Mouse (Mus musculus): Measurements from ENCODE around the gene Nelfb. TPM values are rescaled to one million over a fixed set of nuclear protein-coding genes. Genes with fewer than 3 reads are reported as not detected.
A peak's percentile ranks its signal among the peaks of the same experiment; 100 is the strongest.

Nelfb gene
- polyA plus RNA-seq, 1 experiment from 2014 or later: 79.1 TPM

DNA sequence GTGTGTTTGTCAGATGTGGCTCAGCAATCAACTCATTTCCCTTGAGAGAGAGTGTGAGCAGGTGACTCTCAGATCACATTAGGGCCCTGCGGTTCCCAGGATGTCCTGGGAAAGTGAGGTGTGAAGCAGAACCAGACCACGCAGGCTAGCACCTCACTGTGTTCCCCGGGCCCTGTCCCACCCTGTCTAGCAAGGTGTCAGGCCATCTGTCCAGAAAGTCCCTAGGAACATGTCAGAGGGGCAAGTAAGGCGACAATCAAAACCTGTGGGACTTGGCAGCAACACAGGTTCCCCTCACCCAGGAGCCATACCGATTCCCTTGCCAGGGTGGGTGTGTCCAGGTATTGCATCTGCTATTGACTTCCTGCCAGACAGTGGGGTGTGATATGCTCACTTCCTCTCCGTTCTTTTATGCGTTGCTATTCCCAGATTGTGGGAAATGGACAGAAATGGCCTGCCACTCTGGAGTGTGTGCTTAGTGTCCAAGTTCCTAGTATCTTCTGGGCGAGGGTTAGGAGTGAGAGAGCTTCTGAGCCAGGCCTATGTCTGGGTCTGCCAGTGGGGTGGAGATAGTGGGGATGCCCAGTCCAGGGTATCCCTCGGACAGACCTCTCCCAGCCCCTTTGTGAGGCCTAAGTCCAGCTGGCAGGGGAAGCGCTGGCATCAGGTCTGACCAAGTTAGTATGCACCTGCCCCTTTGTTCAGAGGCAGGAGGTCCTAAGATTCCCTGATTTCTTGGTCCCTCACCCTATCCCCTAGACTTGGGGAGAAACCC, 40.8 kb downstream of the Nelfb start:
- H3K4me2 ChIP-seq (ENCODE audit: low read depth, low read length): no peak overlapping the region
- 62% methylated on average over 10 of the region's 10 CpGs for WGBS

DNA sequence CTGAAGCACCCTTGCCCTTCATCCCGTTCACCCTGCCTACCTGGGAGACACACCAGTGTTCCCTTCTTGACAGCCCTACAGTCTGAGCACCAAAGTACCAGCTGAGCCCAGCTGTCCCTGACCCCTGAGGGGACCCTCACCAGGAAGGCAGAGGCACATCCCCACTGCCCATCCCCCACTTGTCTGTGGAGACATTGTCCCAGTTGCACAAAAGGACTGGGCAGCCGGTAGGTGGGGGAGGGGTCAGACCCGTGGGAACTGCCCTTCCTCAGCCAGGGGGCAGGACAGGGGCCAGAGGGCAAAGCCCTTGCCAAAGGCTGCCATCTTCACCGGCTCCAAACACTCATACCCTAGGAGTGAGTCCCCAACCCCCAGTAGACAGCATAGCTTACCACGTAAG, 41.5 kb downstream of the Nelfb start:
- Histone ChIP-seq H3K9ac (ENCODE audit: low read length) (no peak overlapping the region), H3K4me2 (ENCODE audit: low read depth, low read length) (no peak overlapping the region), H3K9me3 (replicated peaks; ENCODE audit: control insufficient read depth, low read length) (no peaks in the 10 kb centered on the region), H3K4me1 (ENCODE audit: control insufficient read depth, insufficient read depth, low read length) (peaks cover 24% of the 10 kb centered on the region), H3K4me3 (ENCODE audit: low read length) (no peak overlapping the region), H3K27me3 (ENCODE audit: control insufficient read depth, insufficient read depth, low read length) (no peaks in the 10 kb centered on the region), H3K27ac (ENCODE audit: low read length) (no peak overlapping the region), H3K36me3 (ENCODE audit: control insufficient read depth, insufficient read depth) (no peaks in the 10 kb centered on the region)
- 52% methylated on average over 5 of the region's 5 CpGs for WGBS
- ATAC-seq (replicated peaks; ENCODE audit: extremely low read depth, insufficient read depth, low FRiP score): no peak

More for the DNA sequence above, 40.8 kb downstream of the Nelfb start:
- Histone ChIP-seq H3K4me1 (ENCODE audit: control insufficient read depth, insufficient read depth, low read length) (peaks cover 24% of the 10 kb centered on the region), H3K27ac (ENCODE audit: low read length) (no peak overlapping the region), H3K9me3 (replicated peaks; ENCODE audit: control insufficient read depth, low read length) (no peaks in the 10 kb centered on the region), H3K9ac (ENCODE audit: low read length) (no peak overlapping the region), H3K4me3 (ENCODE audit: low read length) (no peak overlapping the region), H3K36me3 (ENCODE audit: control insufficient read depth, insufficient read depth) (no peaks in the 10 kb centered on the region), H3K27me3 (ENCODE audit: control insufficient read depth, insufficient read depth, low read length) (no peaks in the 10 kb centered on the region)
- no peak for ATAC-seq (replicated peaks; ENCODE audit: extremely low read depth, insufficient read depth, low FRiP score)

DNA sequence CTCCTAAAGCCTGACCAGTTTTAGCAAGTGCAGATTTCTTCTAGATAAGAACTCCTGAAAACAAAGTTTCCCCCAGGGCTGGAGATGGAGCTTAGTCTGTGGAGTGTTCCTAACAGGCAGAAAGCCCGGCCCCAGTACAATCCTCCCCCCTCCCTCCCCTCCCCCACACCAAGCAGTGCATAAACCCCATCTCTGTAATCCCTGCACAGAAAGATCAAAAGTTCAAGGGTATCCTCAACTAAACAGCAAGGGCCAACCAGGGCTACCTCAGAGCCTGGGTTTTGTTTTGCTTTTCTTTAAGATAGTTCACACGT, 42.7 kb downstream of the Nelfb start:
- Histone ChIP-seq H3K4me3 (ENCODE audit: low read length) (peak overlapping the region; percentile 55), H3K4me2 (ENCODE audit: low read depth, low read length) (peak overlapping the region; percentile 76), H3K9ac (ENCODE audit: low read length) (peak overlapping the region; percentile 79), H3K4me1 (ENCODE audit: control insufficient read depth, insufficient read depth, low read length) (peaks cover 34% of the 10 kb centered on the region), H3K27ac (ENCODE audit: low read length) (peak overlapping the region; percentile 81), H3K27me3 (ENCODE audit: control insufficient read depth, insufficient read depth, low read length) (no peaks in the 10 kb centered on the region), H3K9me3 (replicated peaks; ENCODE audit: control insufficient read depth, low read length) (no peaks in the 10 kb centered on the region), H3K36me3 (ENCODE audit: control insufficient read depth, insufficient read depth) (no peaks in the 10 kb centered on the region)
- ATAC-seq (replicated peaks; ENCODE audit: extremely low read depth, insufficient read depth, low FRiP score): no peak
- WGBS: 24% methylated on average over 2 of the region's 2 CpGs

DNA sequence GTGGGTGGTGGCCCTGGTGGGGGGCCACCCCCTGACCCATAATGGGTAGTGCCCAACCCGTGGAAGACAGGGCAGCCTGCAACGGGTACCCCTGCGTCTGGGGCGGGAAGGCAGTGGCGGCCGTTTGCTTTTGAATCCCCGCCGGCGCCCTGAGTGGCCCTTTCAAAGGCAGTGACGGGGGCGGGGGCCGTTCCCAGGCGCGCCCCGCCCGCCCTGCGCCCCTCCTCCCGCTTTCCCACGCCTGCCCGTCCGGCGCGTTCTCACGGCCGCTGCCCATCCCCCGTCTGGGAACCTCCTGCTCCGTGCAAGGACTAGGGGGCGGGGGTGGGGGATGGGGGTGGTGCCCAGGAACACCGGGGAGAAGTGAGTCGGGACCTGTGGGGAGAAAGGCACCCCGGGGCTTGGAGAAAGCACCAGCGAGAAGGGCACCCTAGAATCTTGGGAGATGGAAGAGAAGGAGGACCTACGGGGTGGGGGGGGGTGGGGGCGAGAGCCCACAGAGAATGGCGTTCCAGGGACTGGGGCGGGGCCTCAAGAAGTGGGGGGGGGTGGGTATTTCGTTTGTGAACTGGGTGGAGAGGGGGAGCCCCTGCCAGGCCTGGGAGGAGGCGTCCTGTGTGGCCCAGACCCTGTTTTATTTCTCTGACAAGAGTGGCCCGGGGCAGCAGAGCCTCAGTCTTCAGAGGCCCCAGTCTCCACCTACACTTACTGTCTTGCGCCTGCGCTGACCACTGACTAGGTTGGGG, 43.2 kb downstream of the Nelfb start:
- Histone ChIP-seq H3K4me3 (ENCODE audit: low read length) (peak overlapping the region; percentile 55), H3K4me1 (ENCODE audit: control insufficient read depth, insufficient read depth, low read length) (peaks cover 38% of the 10 kb centered on the region), H3K27ac (ENCODE audit: low read length) (peak overlapping the region; percentile 81), H3K4me2 (ENCODE audit: low read depth, low read length) (peak overlapping the region; percentile 76), H3K9me3 (replicated peaks; ENCODE audit: control insufficient read depth, low read length) (no peaks in the 10 kb centered on the region), H3K9ac (ENCODE audit: low read length) (peak overlapping the region; percentile 79), H3K27me3 (ENCODE audit: control insufficient read depth, insufficient read depth, low read length) (no peaks in the 10 kb centered on the region), H3K36me3 (ENCODE audit: control insufficient read depth, insufficient read depth) (no peaks in the 10 kb centered on the region)
- 1% methylated on average over 24 of the region's 41 CpGs for WGBS
- ATAC-seq (replicated peaks; ENCODE audit: extremely low read depth, insufficient read depth, low FRiP score): peak; percentile 68

GRCm38 (mm10) chr2:25167481-25167880, 43.8 kb downstream of the Nelfb start:
- WGBS: 24% methylated on average over 4 of the region's 4 CpGs
- Histone ChIP-seq H3K4me3 (ENCODE audit: low read length) (peak overlapping the region; percentile 55), H3K9ac (ENCODE audit: low read length) (peak overlapping the region; percentile 79), H3K4me1 (ENCODE audit: control insufficient read depth, insufficient read depth, low read length) (peaks cover 39% of the 10 kb centered on the region), H3K36me3 (ENCODE audit: control insufficient read depth, insufficient read depth) (no peaks in the 10 kb centered on the region), H3K27me3 (ENCODE audit: control insufficient read depth, insufficient read depth, low read length) (no peaks in the 10 kb centered on the region), H3K4me2 (ENCODE audit: low read depth, low read length) (peak overlapping the region; percentile 76), H3K27ac (ENCODE audit: low read length) (peak overlapping the region; percentile 81), H3K9me3 (replicated peaks; ENCODE audit: control insufficient read depth, low read length) (no peaks in the 10 kb centered on the region)
- ATAC-seq (replicated peaks; ENCODE audit: extremely low read depth, insufficient read depth, low FRiP score): peak; percentile 34

GRCm38 (mm10) chr2:25157655-25158054, 53.6 kb downstream of the Nelfb start:
- no peaks in the 10 kb centered on the region for H3K9me3 ChIP-seq (replicated peaks; ENCODE audit: control insufficient read depth, low read length)
- H3K4me1 ChIP-seq (ENCODE audit: control insufficient read depth, insufficient read depth, low read length): no peaks in the 10 kb centered on the region
- ATAC-seq (replicated peaks; ENCODE audit: extremely low read depth, insufficient read depth, low FRiP score): no peak
- no peaks in the 10 kb centered on the region for H3K36me3 ChIP-seq (ENCODE audit: control insufficient read depth, insufficient read depth)
- WGBS: 43% methylated on average over 2 of the region's 2 CpGs
- H3K27me3 ChIP-seq (ENCODE audit: control insufficient read depth, insufficient read depth, low read length): no peaks in the 10 kb centered on the region
- H3K9ac ChIP-seq (ENCODE audit: low read length): no peak overlapping the region
- no peak overlapping the region for H3K4me2 ChIP-seq (ENCODE audit: low read depth, low read length)
- H3K27ac ChIP-seq (ENCODE audit: low read length): no peak overlapping the region
- no peak overlapping the region for H3K4me3 ChIP-seq (ENCODE audit: low read length)

DNA sequence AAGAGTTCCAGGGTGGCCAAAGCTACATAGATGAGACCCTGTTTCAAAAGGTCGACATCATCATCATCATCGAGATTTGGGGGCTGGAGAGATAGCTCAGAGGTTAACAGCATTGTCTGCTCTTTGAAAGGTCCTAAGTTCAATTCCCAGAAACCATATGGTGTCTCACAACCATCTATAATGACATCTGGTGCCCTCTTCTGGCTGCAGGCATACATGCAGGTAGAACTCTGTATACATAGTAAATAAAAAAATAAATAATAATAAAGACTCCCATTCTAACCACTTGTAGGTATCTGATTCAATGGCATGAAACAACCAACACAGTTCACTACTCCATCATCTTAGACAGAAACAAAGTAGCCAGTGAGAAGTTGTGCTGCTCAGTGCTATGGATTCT, 54.3 kb downstream of the Nelfb start:
- no peaks in the 10 kb centered on the region for H3K4me1 ChIP-seq (ENCODE audit: control insufficient read depth, insufficient read depth, low read length)
- H3K9me3 ChIP-seq (replicated peaks; ENCODE audit: control insufficient read depth, low read length): no peaks in the 10 kb centered on the region
- H3K9ac ChIP-seq (ENCODE audit: low read length): no peak overlapping the region
- 32% methylated on average over 2 of the region's 2 CpGs for WGBS
- no peaks in the 10 kb centered on the region for H3K36me3 ChIP-seq (ENCODE audit: control insufficient read depth, insufficient read depth)
- H3K27me3 ChIP-seq (ENCODE audit: control insufficient read depth, insufficient read depth, low read length): no peaks in the 10 kb centered on the region
- no peak overlapping the region for H3K4me2 ChIP-seq (ENCODE audit: low read depth, low read length)
- ATAC-seq (replicated peaks; ENCODE audit: extremely low read depth, insufficient read depth, low FRiP score): no peak
- no peak overlapping the region for H3K27ac ChIP-seq (ENCODE audit: low read length)
- no peak overlapping the region for H3K4me3 ChIP-seq (ENCODE audit: low read length)

GRCm38 (mm10) chr2:25156177-25156576, 55.1 kb downstream of the Nelfb start:
- Histone ChIP-seq H3K4me3 (ENCODE audit: low read length) (no peak overlapping the region), H3K9me3 (replicated peaks; ENCODE audit: control insufficient read depth, low read length) (no peaks in the 10 kb centered on the region), H3K27ac (ENCODE audit: low read length) (no peak overlapping the region), H3K9ac (ENCODE audit: low read length) (no peak overlapping the region), H3K36me3 (ENCODE audit: control insufficient read depth, insufficient read depth) (no peaks in the 10 kb centered on the region), H3K4me1 (ENCODE audit: control insufficient read depth, insufficient read depth, low read length) (no peaks in the 10 kb centered on the region), H3K4me2 (ENCODE audit: low read depth, low read length) (no peak overlapping the region), H3K27me3 (ENCODE audit: control insufficient read depth, insufficient read depth, low read length) (no peaks in the 10 kb centered on the region)
- 83% methylated on average over 3 of the region's 3 CpGs for WGBS
- no peak for ATAC-seq (replicated peaks; ENCODE audit: extremely low read depth, insufficient read depth, low FRiP score)

DNA sequence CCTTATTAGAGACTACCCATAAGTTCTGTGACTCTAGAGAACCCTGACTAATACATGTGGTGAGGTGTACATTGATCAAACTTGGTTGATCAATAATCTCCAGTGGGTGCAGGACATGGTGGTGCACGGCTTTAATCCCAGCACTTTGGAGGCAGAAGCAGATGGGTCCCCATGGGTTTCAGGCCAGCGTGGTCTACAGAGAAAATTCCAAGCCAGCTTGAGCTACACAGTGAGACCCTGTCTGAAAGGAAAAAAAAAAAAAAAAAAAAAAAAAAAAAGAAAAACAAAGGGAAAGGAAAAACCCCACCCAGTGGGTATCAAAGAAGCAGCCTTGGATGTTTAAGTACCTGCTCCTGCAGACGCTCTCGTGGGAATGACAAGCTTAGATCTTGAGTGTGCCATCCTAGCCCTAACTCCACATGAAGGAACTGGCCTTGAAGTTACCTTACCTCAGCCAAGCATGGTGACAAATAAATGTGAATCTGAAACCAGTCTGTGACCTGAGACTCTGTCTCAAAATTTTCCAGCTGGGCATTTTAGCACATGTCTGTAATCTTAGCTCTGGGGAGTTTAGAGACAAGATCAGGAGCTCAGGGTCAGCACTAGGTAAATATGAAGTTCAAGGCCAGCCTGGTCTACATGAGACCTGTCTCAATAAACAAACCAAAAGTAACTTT, 59.9 kb downstream of the Nelfb start:
- no peak for ATAC-seq (replicated peaks; ENCODE audit: extremely low read depth, insufficient read depth, low FRiP score)
- no peak overlapping the region for H3K4me3 ChIP-seq (ENCODE audit: low read length)
- 66% methylated on average over 4 of the region's 4 CpGs for WGBS

More for the DNA sequence above, 59.9 kb downstream of the Nelfb start:
- H3K9ac ChIP-seq (ENCODE audit: low read length): no peak overlapping the region
- H3K36me3 ChIP-seq (ENCODE audit: control insufficient read depth, insufficient read depth): no peaks in the 10 kb centered on the region
- no peak overlapping the region for H3K27ac ChIP-seq (ENCODE audit: low read length)
- no peaks in the 10 kb centered on the region for H3K9me3 ChIP-seq (replicated peaks; ENCODE audit: control insufficient read depth, low read length)
- 0 out of 2 replicates have a peak, but pooled peaks cover 2% of the 10 kb centered on the region for H3K4me1 ChIP-seq (ENCODE audit: control insufficient read depth, insufficient read depth, low read length)
- no peaks in the 10 kb centered on the region for H3K27me3 ChIP-seq (ENCODE audit: control insufficient read depth, insufficient read depth, low read length)
- no peak overlapping the region for H3K4me2 ChIP-seq (ENCODE audit: low read depth, low read length)
